Mouse (Mus musculus): ENCODE measurements around the gene Yif1b.

GRCm38 (mm10) chr7:29202577-29202976 lies 35.6 kb upstream of the Yif1b start:
- no peak for TF ChIP-seq EP300 (IDR thresholded peaks at IDR 0.05; ENCODE audit: low read depth in 1 of 2, low read length in 2 of 2)
- peak in 1 of 3 experiments; percentile 11; a peak in 1 of 6 replicates for TF ChIP-seq CTCF (IDR thresholded peaks at IDR 0.05 in 2 of 3, conservative IDR thresholded peaks at IDR 0.05 in 1 of 3; ENCODE audit: control insufficient read depth in 1 of 3, insufficient read depth in 1 of 3, low read depth in 2 of 3, low read length in 3 of 3, poor library complexity in 1 of 3, severe bottlenecking in 1 of 3)
- no peak for TF ChIP-seq POLR2AphosphoS2 (IDR thresholded peaks at IDR 0.05; ENCODE audit: low read length)
- TF ChIP-seq ZNF384 (IDR thresholded peaks at IDR 0.05; ENCODE audit: low read depth, low read length), result no peak
- TF ChIP-seq POLR2A (IDR thresholded peaks at IDR 0.05; ENCODE audit: control insufficient read depth in 1 of 2, insufficient read depth in 1 of 2, low read depth in 1 of 2, low read length in 2 of 2, poor library complexity in 1 of 2), result no peak
- TF ChIP-seq TAL1 (IDR thresholded peaks at IDR 0.05; ENCODE audit: low read length), result no peak
